Mouse (Mus musculus) MEL (cell line): ENCODE results near the gene Itga9.

Source experiments
- CTCF ChIP-seq, 3 experiments: IDR thresholded peaks in 2 of 3; conservative IDR thresholded peaks in 1 of 3; 2 replicates each; pipeline ENCODE4 v1.5.1; 2011 to 2012; ENCODE audit warnings: low read length in 3 of 3, low read depth in 2 of 3, mild to moderate bottlenecking in 2 of 3, improper control_type of control experiment in 1 of 3, inconsistent platforms in 1 of 3, mixed read lengths in 1 of 3, moderate library complexity in 1 of 3; ENCODE audit not compliant: control insufficient read depth in 1 of 3, insufficient read depth in 1 of 3, poor library complexity in 1 of 3, severe bottlenecking in 1 of 3
- EP300 ChIP-seq, 2 experiments: IDR thresholded peaks; 2 replicates each; pipeline ENCODE4 v1.6.1; 2011; ENCODE audit warnings: improper control_type of control experiment in 2 of 2, low read length in 2 of 2, low read depth in 1 of 2, mild to moderate bottlenecking in 1 of 2
- USF1 ChIP-seq: IDR thresholded peaks from 2 replicates; pipeline ENCODE4 v1.6.1; 2014; ENCODE audit warnings: low read depth, mild to moderate bottlenecking, inconsistent platforms, low read length, improper control_type of control experiment, moderate library complexity

DNA sequence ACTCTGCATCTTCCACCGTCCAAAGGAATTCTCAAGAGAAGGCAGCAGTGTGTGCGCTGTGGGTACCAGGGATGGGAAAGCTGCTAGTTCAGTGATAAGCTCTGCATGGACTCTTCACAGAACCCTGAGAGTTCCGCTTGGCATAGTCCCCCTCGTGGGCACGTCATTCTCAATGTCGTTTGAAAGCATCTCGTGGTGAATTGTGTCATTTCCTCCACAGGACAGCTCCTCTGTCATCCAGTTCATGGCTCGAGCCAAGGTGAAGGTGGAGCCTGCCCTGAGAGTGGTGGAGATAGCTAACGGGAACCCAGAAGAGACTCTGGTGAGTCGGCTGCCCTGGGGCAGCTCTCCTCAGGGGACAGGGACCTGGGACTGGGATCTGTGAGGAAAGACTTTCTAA is 270.4 kb downstream of the Itga9 start:
- TF ChIP-seq EP300 (IDR thresholded peaks at IDR 0.05; ENCODE audit: low read depth in 1 of 2, low read length in 2 of 2): no peak
- no peak for TF ChIP-seq CTCF (IDR thresholded peaks at IDR 0.05 in 2 of 3, conservative IDR thresholded peaks at IDR 0.05 in 1 of 3; ENCODE audit: control insufficient read depth in 1 of 3, insufficient read depth in 1 of 3, low read depth in 2 of 3, low read length in 3 of 3, poor library complexity in 1 of 3, severe bottlenecking in 1 of 3)
- TF ChIP-seq USF1: no peak
